Mouse (Mus musculus) adrenal gland, postnatal 14 days (tissue): ENCODE measurements around the gene Tcap. TPM values are rescaled to one million over a fixed set of nuclear protein-coding genes. Genes with fewer than 3 reads are reported as not detected.

Experiments used
- DNase-seq: peaks from one replicate; pipeline ENCODE4 v3.0.0; 2021; ENCODE audit warnings: mixed read lengths
- total RNA-seq: library from RNA; stranded (reverse); gene quantifications from 2 replicates; pipeline ENCODE4 v1.2.3, GENCODE M21; 2021

The Tcap gene
- total RNA-seq, 1 experiment from 2014 or later, result 0.48 TPM

- DNase-seq, result peak; percentile 37
Measured at GRCm38 (mm10) chr11:98412797-98413301, 29.2 kb downstream of the Tcap start.

- DNase-seq, result no peak
Measured at GRCm38 (mm10) chr11:98413731-98414130, 30.1 kb downstream of the Tcap start.

- no peak for DNase-seq
Measured at GRCm38 (mm10) chr11:98414162-98414561, 30.6 kb downstream of the Tcap start.

GRCm38 (mm10) chr11:98417074-98417473 lies 33.5 kb downstream of the Tcap start:
- DNase-seq, result no peak

GRCm38 (mm10) chr11:98418273-98418672 lies 34.7 kb downstream of the Tcap start:
- DNase-seq, result no peak

- DNase-seq, result no peak
Measured at GRCm38 (mm10) chr11:98418939-98419547, 35.4 kb downstream of the Tcap start.

GRCm38 (mm10) chr11:98426592-98426991 lies 43.0 kb downstream of the Tcap start:
- DNase-seq, result no peak

GRCm38 (mm10) chr11:98428436-98428835 lies 44.8 kb downstream of the Tcap start:
- DNase-seq, result no peak

GRCm38 (mm10) chr11:98431743-98432502 lies 48.3 kb downstream of the Tcap start:
- no peak for DNase-seq

Other genes with a start within 250 kb of the Tcap start
- gene Fbxl20, start 233.4 kb upstream of the Tcap start, total RNA-seq, result 26.2 and 28.2 TPM in 2 replicates
- gene Med1, start 190.5 kb upstream of the Tcap start, total RNA-seq, result 52.3 and 58.3 TPM in 2 replicates
- gene Cdk12, start 180.8 kb upstream of the Tcap start, total RNA-seq, result 46.2 and 46.6 TPM in 2 replicates
- gene Neurod2, start 54.2 kb upstream of the Tcap start, total RNA-seq, result 0.15 TPM in 1 of 2 replicates, not detected in the other
- gene Ppp1r1b, start 35.4 kb upstream of the Tcap start, total RNA-seq, result 0.63 and 0.68 TPM in 2 replicates
- gene Stard3, start 25.4 kb upstream of the Tcap start, total RNA-seq, result 21.5 and 22.7 TPM in 2 replicates
- gene Pnmt, start 2.6 kb downstream of the Tcap start, total RNA-seq, result 687 and 769 TPM in 2 replicates
- 5.3 and 5.9 TPM in 2 replicates for gene Pgap3, start 16.7 kb downstream of the Tcap start, total RNA-seq
- 5.9 and 6.8 TPM in 2 replicates for gene Erbb2, start 28.7 kb downstream of the Tcap start, total RNA-seq
- gene Mien1, start 55.2 kb downstream of the Tcap start, total RNA-seq, result 70.4 and 74.3 TPM in 2 replicates
- gene Grb7, start 62.6 kb downstream of the Tcap start, total RNA-seq, result 0.53 and 10.7 TPM in 2 replicates
- gene Ikzf3, start 162.2 kb downstream of the Tcap start, total RNA-seq, result 3.3 and 14.3 TPM in 2 replicates
- not detected in 2 replicates for gene Zpbp2, start 167.3 kb downstream of the Tcap start, total RNA-seq
- 141 and 150 TPM in 2 replicates for gene Ormdl3, start 203.6 kb downstream of the Tcap start, total RNA-seq
- gene Lrrc3c, start 214.5 kb downstream of the Tcap start, total RNA-seq, result not detected in 2 replicates
- gene Gm12355, start 241.8 kb downstream of the Tcap start, total RNA-seq, result 15.0 and 17.2 TPM in 2 replicates
- 25.4 and 31.6 TPM in 2 replicates for gene Gsdma3, start 242.5 kb downstream of the Tcap start, total RNA-seq